Mouse (Mus musculus) layer of hippocampus, adult 18-20 months (tissue): ENCODE measurements around the gene Itgad. TPM values are rescaled to one million over a fixed set of nuclear protein-coding genes. Genes with fewer than 3 reads are reported as not detected.

Experiments used
- total RNA-seq, 2 experiments: library from RNA; stranded (reverse); gene quantifications; 2 replicates each; pipeline ENCODE4 v1.2.3; 2021

Gene Itgad
- total RNA-seq, 2 experiments from 2014 or later, result 0.20 to 0.71 TPM

Other genes with a start within 250 kb of the Itgad start
- gene Kat8, start 241.9 kb upstream of the Itgad start, total RNA-seq, result 10 to 100 TPM; 29.8 to 30.9 TPM
- under 1 TPM; 0.25 to 0.46 TPM for gene Prss8, start 224.3 kb upstream of the Itgad start, total RNA-seq
- 10 to 100 TPM; 10.3 to 10.5 TPM for gene Prss36, start 207.7 kb upstream of the Itgad start, total RNA-seq
- 100 to 1,000 TPM; 279 to 285 TPM for gene Fus, start 186.9 kb upstream of the Itgad start, total RNA-seq
- gene Pycard, start 160.5 kb upstream of the Itgad start, total RNA-seq, result 1 to 10 TPM; 2.1 to 3.2 TPM
- under 1 TPM; 0.32 to 0.58 TPM for gene Trim72, start 150.4 kb upstream of the Itgad start, total RNA-seq
- 10 to 100 TPM; 11.0 to 11.2 TPM for gene Itgam, start 91.7 kb upstream of the Itgad start, total RNA-seq
- under 1 TPM in 1 of 2 experiments, not detected in 1; 0.25 TPM for gene Gm49368, start 91.7 kb upstream of the Itgad start, total RNA-seq
- gene Itgax, start 24.8 kb upstream of the Itgad start, total RNA-seq, result under 1 TPM; 0.13 to 0.59 TPM
- 1 to 10 TPM; 4.7 TPM for gene Cox6a2, start 52.0 kb downstream of the Itgad start, total RNA-seq
- gene Armc5, start 83.0 kb downstream of the Itgad start, total RNA-seq, result 10 to 100 TPM; 11.5 to 12.6 TPM
- 1 to 10 TPM; 3.3 TPM for gene 9130023H24Rik, start 83.7 kb downstream of the Itgad start, total RNA-seq
- 10 to 100 TPM in 1 of 2 experiments, 1 to 10 TPM in 1; 9.2 to 12.0 TPM for gene Tgfb1i1, start 92.4 kb downstream of the Itgad start, total RNA-seq
- gene Slc5a2, start 111.3 kb downstream of the Itgad start, total RNA-seq, result not detected
- gene BC017158, start 143.8 kb downstream of the Itgad start, total RNA-seq, result 10 to 100 TPM; 24.0 to 25.9 TPM